Mouse (Mus musculus) forebrain, embryonic 16.5 days (tissue): ENCODE results near the gene Sdhaf1. TPM values are rescaled to one million over a fixed set of nuclear protein-coding genes. Genes with fewer than 3 reads are reported as not detected.

Experiments
- ATAC-seq: fragments of 200-750 bp; cut with Nextera tagmentation; 2 replicates; pipeline ENCODE4 v1.8.0; 2017; ENCODE audit warnings: mild to moderate bottlenecking, moderate library complexity
- H3K27ac ChIP-seq: fragments of 300-500 bp; sonication (generic); 2 replicates; pipeline ENCODE4 v1.5.1; 2014; ENCODE audit warnings: low read length, control low read depth
- H3K27me3 ChIP-seq: fragments of 300-500 bp; sonication (generic); replicated peaks from 2 replicates; pipeline ENCODE4 v1.6.1; 2014; ENCODE audit warnings: low read length; ENCODE audit not compliant: control insufficient read depth, insufficient read depth
- H3K36me3 ChIP-seq: fragments of 300-500 bp; sonication (generic); 2 replicates; pipeline ENCODE4 v1.6.1; 2014; ENCODE audit not compliant: control insufficient read depth, insufficient read depth
- H3K4me1 ChIP-seq: fragments of 300-500 bp; sonication (generic); replicated peaks from 2 replicates; pipeline ENCODE4 v1.6.1; 2014; ENCODE audit warnings: low read length; ENCODE audit not compliant: control insufficient read depth, insufficient read depth
- H3K4me2 ChIP-seq: fragments of 300-500 bp; sonication (generic); 2 replicates; pipeline ENCODE4 v1.6.1; 2014; ENCODE audit warnings: mild to moderate bottlenecking, low read length, control low read depth
- H3K4me3 ChIP-seq: fragments of 300-500 bp; sonication (generic); replicated peaks from 2 replicates; pipeline ENCODE4 v1.5.1; 2014; ENCODE audit warnings: mild to moderate bottlenecking, low read length, control low read depth
- H3K9ac ChIP-seq: fragments of 300-500 bp; sonication (generic); replicated peaks from 2 replicates; pipeline ENCODE4 v1.6.1; 2014; ENCODE audit warnings: low read depth, low read length, control low read depth
- H3K9me3 ChIP-seq: fragments of 300-500 bp; sonication (generic); 2 replicates; pipeline ENCODE4 v1.6.1; 2016; ENCODE audit warnings: low read length; ENCODE audit not compliant: control insufficient read depth
- WGBS: fragments of 180-500 bp; shearing (Covaris S2); extraction: QIAGEN DNeasy Blood & Tissue Kit; methylation state at CpG from one replicate; pipeline ENCODE4 v1.1.7; 2014; 5-methylcytosine and 5-hydroxymethylcytosine counted together
- polyA plus RNA-seq: library from polyadenylated mRNA; unstranded; fragments of >200 nt; fragmentation: Nextera tagmentation; extraction: Ambion mirVana; gene quantifications from 2 replicates; pipeline ENCODE4 v1.2.1, GENCODE M21; 2015

Gene Sdhaf1
- polyA plus RNA-seq, 1 experiment from 2014 or later: 18.0 TPM

GRCm38 (mm10) chr7:30331887-30332286 lies 8.2 kb upstream of the Sdhaf1 start:
- H3K36me3 ChIP-seq: no peaks in the 10 kb centered on the region
- H3K27ac ChIP-seq: no peak overlapping the region
- H3K4me1 ChIP-seq: peaks cover 25% of the 10 kb centered on the region
- 5% methylated on average over 13 of the region's 13 CpGs for WGBS
- peak; percentile 91 for ATAC-seq
- H3K4me2 ChIP-seq: peak overlapping the region; percentile 50
- H3K4me3 ChIP-seq: peak overlapping the region; percentile 25; the same call in 1 of the 2 replicates
- H3K27me3 ChIP-seq: no peaks in the 10 kb centered on the region
- no peak overlapping the region; the same call in 1 of the 2 replicates for H3K9ac ChIP-seq
- no peaks in the 10 kb centered on the region for H3K9me3 ChIP-seq

GRCm38 (mm10) chr7:30328379-30328778 lies 4.7 kb upstream of the Sdhaf1 start:
- ATAC-seq: no peak
- no peak overlapping the region for H3K4me3 ChIP-seq
- no peak overlapping the region for H3K27ac ChIP-seq
- H3K4me2 ChIP-seq: no peak overlapping the region
- 57% methylated on average over 10 of the region's 10 CpGs for whole genome bisulfite sequencing
- no peaks in the 10 kb centered on the region for H3K36me3 ChIP-seq
- 0 out of 2 replicates have a peak, but pooled peaks cover 2% of the 10 kb centered on the region for H3K9me3 ChIP-seq
- peaks cover 8% of the 10 kb centered on the region for H3K4me1 ChIP-seq
- no peak overlapping the region for H3K9ac ChIP-seq
- H3K27me3 ChIP-seq: no peaks in the 10 kb centered on the region

GRCm38 (mm10) chr7:30327140-30327539 lies 3.4 kb upstream of the Sdhaf1 start:
- no peaks in the 10 kb centered on the region for H3K36me3 ChIP-seq
- no peak overlapping the region for H3K9ac ChIP-seq
- no peak for ATAC-seq
- no peak overlapping the region for H3K4me2 ChIP-seq
- H3K4me1 ChIP-seq: peaks cover 9% of the 10 kb centered on the region
- no peaks in the 10 kb centered on the region for H3K27me3 ChIP-seq
- 0 out of 2 replicates have a peak, but pooled peaks cover 2% of the 10 kb centered on the region for H3K9me3 ChIP-seq
- H3K27ac ChIP-seq: no peak overlapping the region
- 55% methylated on average over 15 of the region's 15 CpGs for WGBS
- no peak overlapping the region for H3K4me3 ChIP-seq

- Histone ChIP-seq H3K4me3 (no peak overlapping the region), H3K4me1 (peaks cover 8% of the 10 kb centered on the region), H3K27ac (no peak overlapping the region), H3K9me3 (0 out of 2 replicates have a peak, but pooled peaks cover 2% of the 10 kb centered on the region), H3K4me2 (no peak overlapping the region), H3K36me3 (no peaks in the 10 kb centered on the region), H3K9ac (no peak overlapping the region), H3K27me3 (no peaks in the 10 kb centered on the region)
- no peak for ATAC-seq
Measured at GRCm38 (mm10) chr7:30326427-30326826, 2.7 kb upstream of the Sdhaf1 start.

GRCm38 (mm10) chr7:30325364-30325763 lies 1.7 kb upstream of the Sdhaf1 start:
- Histone ChIP-seq H3K9ac (no peak overlapping the region), H3K4me2 (no peak overlapping the region), H3K9me3 (0 out of 2 replicates have a peak, but pooled peaks cover 2% of the 10 kb centered on the region), H3K27ac (no peak overlapping the region), H3K4me1 (peaks cover 16% of the 10 kb centered on the region), H3K36me3 (no peaks in the 10 kb centered on the region), H3K27me3 (no peaks in the 10 kb centered on the region), H3K4me3 (no peak overlapping the region)
- ATAC-seq: no peak
- WGBS: 44% methylated on average over 2 of the region's 2 CpGs

GRCm38 (mm10) chr7:30324300-30324944 lies 727 bp upstream of the Sdhaf1 start:
- no peak for ATAC-seq
- Histone ChIP-seq H3K4me3 (no peak overlapping the region), H3K4me2 (no peak overlapping the region), H3K27me3 (no peaks in the 10 kb centered on the region), H3K4me1 (peaks cover 16% of the 10 kb centered on the region), H3K9me3 (0 out of 2 replicates have a peak, but pooled peaks cover 2% of the 10 kb centered on the region), H3K9ac (no peak overlapping the region), H3K27ac (no peak overlapping the region), H3K36me3 (no peaks in the 10 kb centered on the region)
- WGBS: 89% methylated on average over 5 of the region's 5 CpGs

GRCm38 (mm10) chr7:30322865-30323264 lies 830 bp downstream of the Sdhaf1 start:
- H3K36me3 ChIP-seq: no peaks in the 10 kb centered on the region
- 35% methylated on average over 6 of the region's 6 CpGs for WGBS
- H3K9me3 ChIP-seq: 0 out of 2 replicates have a peak, but pooled peaks cover 2% of the 10 kb centered on the region
- ATAC-seq: no peak
- H3K4me2 ChIP-seq: peak overlapping the region; percentile 66
- H3K9ac ChIP-seq: no peak overlapping the region
- H3K27ac ChIP-seq: no peak overlapping the region
- no peak overlapping the region; the same call in 1 of the 2 replicates for H3K4me3 ChIP-seq
- no peaks in the 10 kb centered on the region for H3K27me3 ChIP-seq
- H3K4me1 ChIP-seq: peaks cover 16% of the 10 kb centered on the region

- Histone ChIP-seq H3K27me3 (no peaks in the 10 kb centered on the region), H3K9ac (peak overlapping the region; percentile 87), H3K4me2 (peak overlapping the region; percentile 66), H3K36me3 (no peaks in the 10 kb centered on the region), H3K27ac (peak overlapping the region; percentile 86), H3K4me3 (peak overlapping the region; percentile 90), H3K9me3 (0 out of 2 replicates have a peak, but pooled peaks cover 2% of the 10 kb centered on the region), H3K4me1 (peaks cover 16% of the 10 kb centered on the region)
- ATAC-seq: peak; percentile 99
- 0% methylated on average over 20 of the region's 20 CpGs for WGBS
Measured at GRCm38 (mm10) chr7:30322285-30322667, 1.4 kb downstream of the Sdhaf1 start.

GRCm38 (mm10) chr7:30321539-30322284 lies 2.0 kb downstream of the Sdhaf1 start, which contains the start of gene E130208F15Rik:
TSS of gene E130208F15Rik (plus strand) at chr7:30321740.
- Histone ChIP-seq H3K4me3 (peak within 1 kb of the TSS; percentile 90), H3K27ac (peak within 1 kb of the TSS; percentile 86), H3K27me3 (no peaks in the 10 kb centered on the region), H3K4me1 (peaks cover 16% of the 10 kb centered on the region), H3K9me3 (0 out of 2 replicates have a peak, but pooled peaks cover 2% of the 10 kb centered on the region), H3K9ac (peak within 1 kb of the TSS; percentile 87), H3K36me3 (no peaks in the 10 kb centered on the region), H3K4me2 (peak within 1 kb of the TSS; percentile 66)
- 1% methylated on average over 60 of the region's 63 CpGs for WGBS
- ATAC-seq: peak; percentile 57
